Comparison of ENCODE assay signal across 24 mouse cellular contexts in the genomic region with DNA sequence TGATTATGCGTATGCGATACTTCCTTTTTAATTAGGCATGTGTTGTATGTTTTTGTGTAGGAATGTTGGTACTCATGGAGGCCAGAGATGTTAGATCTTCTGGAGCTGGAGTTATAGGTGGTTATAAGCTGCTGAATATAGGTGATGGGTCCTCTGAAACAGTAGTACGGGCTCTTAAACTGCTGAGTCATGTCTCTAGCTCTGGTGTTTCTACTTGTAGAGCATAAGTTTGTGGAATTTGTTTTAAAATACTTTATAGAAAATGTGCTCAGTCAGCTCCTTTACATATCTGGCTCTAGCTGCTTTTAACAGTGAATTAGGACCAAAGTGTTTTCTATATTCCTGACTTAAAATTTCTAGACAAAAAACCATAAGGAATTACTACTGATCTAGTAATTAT.
DNase-seq lines count a peak whose midpoint lies in the region; ATAC-seq and TF ChIP-seq lines count a peak whose summit lies in the region.
"Had no signal": no experiment of that assay in that cellular context is flagged by ENCODE, and none has a peak within 500 bp of the region (broad histone marks: within the 10 kb centered on the region; RNA-seq: fewer than 3 reads in every experiment).

No protein-coding gene starts in this region.

- in situ Hi-C loops in CH12.LX (cut with MboI; ENCODE audit: low pct_ligation_motif_present, low pct_unique_long_range_greater_than_20kb, low sequenced_read_pairs) = no loop called here

- no peak for TF ChIP-seq POLR2A in CH12.LX (IDR thresholded peaks at IDR 0.05; ENCODE audit: low read depth, low read length)

- H3K27ac ChIP-seq in midbrain, embryonic 11.5 days (ENCODE audit: low read depth, low read length) = no peak overlapping the region
- no peak overlapping the region for H3K27ac ChIP-seq in midbrain, embryonic 10.5 days (replicated peaks)
- no peak overlapping the region for H3K27ac ChIP-seq in CH12.LX (ENCODE audit: insufficient read depth, low read depth)
- H3K27ac ChIP-seq: embryonic facial prominence, embryonic 10.5 days; embryonic facial prominence, embryonic 12.5 days; forebrain, embryonic 10.5 days; forebrain, embryonic 12.5 days had no signal

- peak; percentile 45 for DNase-seq in midbrain, embryonic 11.5 days (ENCODE audit: low spot score, missing footprints)
- no peak for DNase-seq in midbrain, embryonic 10.5 days (ENCODE audit: low spot score)
- DNase-seq in CH12.LX (ENCODE audit: extremely low read depth) = no peak
- DNase-seq in T-cell, adult 2 months (ENCODE audit: low spot score) = no peak
- DNase-seq in adrenal gland, postnatal 4 days (ENCODE audit: low spot score in 2 of 2) = no peak
- DNase-seq: adrenal gland, adult 8-10 months; adrenal gland, postnatal 25 days; B cell, adult 2 months; cerebellum, adult 11-12 months; cerebellum, adult 2 months; cerebellum, adult 9-10 months; cerebellum, postnatal 10 days; cerebellum, postnatal 25 days had no signal

- no peak overlapping the region for H3K4me3 ChIP-seq in midbrain, embryonic 11.5 days (ENCODE audit: low read depth, low read length)
- H3K4me3 ChIP-seq in midbrain, embryonic 10.5 days = no peak overlapping the region
- no peak overlapping the region for H3K4me3 ChIP-seq in CH12.LX (replicated peaks in 1 of 3; ENCODE audit: low read depth in 2 of 3, low read length in 2 of 3, poor library complexity in 1 of 3)
- H3K4me3 ChIP-seq: embryonic facial prominence, embryonic 10.5 days; embryonic facial prominence, embryonic 12.5 days; erythroblast, embryonic 14.5 days; forebrain, embryonic 10.5 days; forebrain, embryonic 12.5 days had no signal

- no peaks in the 10 kb centered on the region for H3K9me3 ChIP-seq in midbrain, embryonic 11.5 days (ENCODE audit: control insufficient read depth, low read length)
- no peaks in the 10 kb centered on the region for H3K9me3 ChIP-seq in midbrain, embryonic 10.5 days (replicated peaks)
- H3K9me3 ChIP-seq in CH12.LX (replicated peaks; ENCODE audit: low read length) = no peaks in the 10 kb centered on the region
- H3K9me3 ChIP-seq: embryonic facial prominence, embryonic 10.5 days; embryonic facial prominence, embryonic 12.5 days; forebrain, embryonic 10.5 days; forebrain, embryonic 12.5 days; G1E had no signal

- no peak for TF ChIP-seq RAD21 in CH12.LX (IDR thresholded peaks at IDR 0.05; ENCODE audit: low read depth, low read length)

- no peak for ATAC-seq in midbrain, embryonic 11.5 days (ENCODE audit: low FRiP score)
- ATAC-seq in erythroblast, adult 5-6 weeks (replicated peaks; ENCODE audit: low FRiP score, poor library complexity, severe bottlenecking) = 0 out of 2 replicates have a peak, but pooled peaks have one; percentile 64
- ATAC-seq: activated CD4-positive, CD25-positive, alpha-beta regulatory T cell, adult 4 months; CD4-positive, CD25-positive, alpha-beta regulatory T cell, adult 4 months; forebrain, embryonic 14.5 days; forebrain, embryonic 16.5 days had no signal

- no peak for TF ChIP-seq EP300 in CH12.LX (IDR thresholded peaks at IDR 0.05; ENCODE audit: low read length)

- TF ChIP-seq CTCF in CH12.LX (conservative IDR thresholded peaks at IDR 0.05 in 1 of 2, IDR thresholded peaks at IDR 0.05 in 1 of 2; ENCODE audit: low read depth in 2 of 2, low read length in 2 of 2) = no peak

- dilution Hi-C loops in CH12.LX (cut with MboI; ENCODE audit: extremely low pct_ligation_motif_present, extremely low pct_unique_long_range_greater_than_20kb, low sequenced_read_pairs) = no loop called here

- H3K4me2 ChIP-seq in midbrain, embryonic 11.5 days = no peak overlapping the region
- no peak overlapping the region for H3K4me2 ChIP-seq in CH12.LX (ENCODE audit: insufficient read depth, low read depth, poor library complexity, severe bottlenecking)
- H3K4me2 ChIP-seq: embryonic facial prominence, embryonic 12.5 days; forebrain, embryonic 12.5 days had no signal

- H3K36me3 ChIP-seq in midbrain, embryonic 11.5 days (ENCODE audit: control insufficient read depth, insufficient read depth, low read length) = no peaks in the 10 kb centered on the region; the same call in 1 of the 2 replicates
- H3K36me3 ChIP-seq in midbrain, embryonic 10.5 days = peaks cover 65% of the 10 kb centered on the region
- H3K36me3 ChIP-seq in CH12.LX (replicated peaks in 1 of 2; ENCODE audit: control insufficient read depth in 1 of 2, insufficient read depth in 1 of 2, low read length in 1 of 2) = peaks cover 21 to 63% of the 10 kb centered on the region in 2 experiments

- H3K4me1 ChIP-seq in midbrain, embryonic 11.5 days (ENCODE audit: control insufficient read depth, insufficient read depth, low read length) = no peaks in the 10 kb centered on the region
- no peaks in the 10 kb centered on the region for H3K4me1 ChIP-seq in midbrain, embryonic 10.5 days
- no peaks in the 10 kb centered on the region for H3K4me1 ChIP-seq in CH12.LX (ENCODE audit: control insufficient read depth in 1 of 2, insufficient read depth in 2 of 2)
- H3K4me1 ChIP-seq: embryonic facial prominence, embryonic 10.5 days; embryonic facial prominence, embryonic 12.5 days; forebrain, embryonic 10.5 days; forebrain, embryonic 12.5 days had no signal

- no peaks in the 10 kb centered on the region for H3K27me3 ChIP-seq in midbrain, embryonic 11.5 days (ENCODE audit: control insufficient read depth, insufficient read depth, low read length)
- H3K27me3 ChIP-seq in midbrain, embryonic 10.5 days (ENCODE audit: low read depth, poor library complexity, severe bottlenecking) = no peaks in the 10 kb centered on the region
- H3K27me3 ChIP-seq in CH12.LX (replicated peaks) = no peaks in the 10 kb centered on the region
- H3K27me3 ChIP-seq: embryonic facial prominence, embryonic 12.5 days; forebrain, embryonic 12.5 days had no signal

- H3K9ac ChIP-seq in midbrain, embryonic 11.5 days (ENCODE audit: low read length) = no peak overlapping the region
- H3K9ac ChIP-seq in CH12.LX (ENCODE audit: insufficient read depth, low read depth) = no peak overlapping the region
- H3K9ac ChIP-seq: embryonic facial prominence, embryonic 12.5 days; forebrain, embryonic 12.5 days had no signal

- WGBS in midbrain, embryonic 11.5 days = 95% methylated on average over 3 of the region's 3 CpGs
- 96% methylated on average over 3 of the region's 3 CpGs for WGBS in midbrain, embryonic 10.5 days

- no peaks in the 10 kb centered on the region for H3K79me2 ChIP-seq in CH12.LX (replicated peaks; ENCODE audit: control insufficient read depth, extremely low read depth, insufficient read depth, poor library complexity, severe bottlenecking)

TF ChIP-seq in CH12.LX, 34 proteins besides CTCF, POLR2A, EP300 and RAD21:
- no peak for TF ChIP-seq JUND (conservative IDR thresholded peaks at IDR 0.05; ENCODE audit: low read depth, low read length)
- TF ChIP-seq TBP (conservative IDR thresholded peaks at IDR 0.05; ENCODE audit: low read depth, low read length) = no peak
- TF ChIP-seq MAFK (IDR thresholded peaks at IDR 0.05; ENCODE audit: insufficient replicate concordance, low read length) = peak; percentile 61
- no peak for TF ChIP-seq MEF2A (IDR thresholded peaks at IDR 0.05; ENCODE audit: borderline replicate concordance, low read depth, low read length)
- no peak for TF ChIP-seq TCF12 (IDR thresholded peaks at IDR 0.05; ENCODE audit: low read depth, low read length)
- no peak for TF ChIP-seq ELF1 (IDR thresholded peaks at IDR 0.05; ENCODE audit: low read depth, low read length)
